Mouse (Mus musculus): ENCODE data around the gene Fgfr2.

- TF ChIP-seq CHD2 (IDR thresholded peaks at IDR 0.05; ENCODE audit: low read depth, low read length) (no peak), HCFC1 (IDR thresholded peaks at IDR 0.05; ENCODE audit: borderline replicate concordance, insufficient read depth, low read length) (no peak)
Measured at GRCm38 (mm10) chr7:130258704-130259295, 2864.3 kb downstream of the Fgfr2 start.
